Mouse (Mus musculus) hindbrain, embryonic 10.5 days (tissue): ENCODE data around the gene Ssc5d. TPM values are rescaled to one million over a fixed set of nuclear protein-coding genes. Genes with fewer than 3 reads are reported as not detected.

Experiments used
- DNase-seq: peaks from one replicate; pipeline ENCODE4 v3.0.0-alpha.2; 2017; ENCODE audit warnings: low spot score
- H3K27ac ChIP-seq: fragments of 300-500 bp; sonication (generic); 2 replicates; pipeline ENCODE4 v1.5.1; 2016; ENCODE audit warnings: mild to moderate bottlenecking, moderate library complexity
- H3K27me3 ChIP-seq: fragments of 300-500 bp; sonication (generic); 2 replicates; pipeline ENCODE4 v1.6.1; 2016; ENCODE audit warnings: mild to moderate bottlenecking; ENCODE audit not compliant: poor library complexity, insufficient read depth, severe bottlenecking
- H3K36me3 ChIP-seq: fragments of 300-500 bp; sonication (generic); 2 replicates; pipeline ENCODE4 v1.6.1; 2016; ENCODE audit warnings: mild to moderate bottlenecking, moderate library complexity
- H3K4me1 ChIP-seq: fragments of 300-500 bp; sonication (generic); replicated peaks from 2 replicates; pipeline ENCODE4 v1.6.1; 2016; ENCODE audit warnings: mild to moderate bottlenecking
- H3K4me3 ChIP-seq: fragments of 300-500 bp; sonication (generic); 2 replicates; pipeline ENCODE4 v1.5.1; 2016; ENCODE audit warnings: mild to moderate bottlenecking, moderate library complexity
- H3K9me3 ChIP-seq: fragments of 300-500 bp; sonication (generic); 2 replicates; pipeline ENCODE4 v1.6.1; 2016; ENCODE audit warnings: mild to moderate bottlenecking, moderate library complexity
- WGBS: fragments of 180-500 bp; shearing (Covaris S2); methylation state at CpG from one replicate; pipeline ENCODE4 v1.1.7; 2016; 5-methylcytosine and 5-hydroxymethylcytosine counted together
- polyA plus RNA-seq: library from polyadenylated mRNA; unstranded; fragments of >200 nt; fragmentation: Nextera tagmentation; extraction: Ambion mirVana; gene quantifications from 2 replicates; pipeline ENCODE4 v1.2.1, GENCODE M21; 2016

Ssc5d gene
- polyA plus RNA-seq, 1 experiment from 2014 or later = 1.7 TPM

GRCm38 (mm10) chr7:4937392-4937791 is 11.8 kb downstream of the Ssc5d start:
- Histone ChIP-seq H3K27ac (no peak overlapping the region), H3K4me1 (no peaks in the 10 kb centered on the region), H3K9me3 (peaks cover 6% of the 10 kb centered on the region; the same call in 1 of the 2 replicates), H3K27me3 (no peaks in the 10 kb centered on the region), H3K4me3 (no peak overlapping the region), H3K36me3 (no peaks in the 10 kb centered on the region)
- DNase-seq = no peak
- WGBS = 78% methylated on average over 11 of the region's 11 CpGs

GRCm38 (mm10) chr7:4938456-4938855 is 12.9 kb downstream of the Ssc5d start:
- Histone ChIP-seq H3K27ac (no peak overlapping the region), H3K9me3 (peaks cover 6% of the 10 kb centered on the region; the same call in 1 of the 2 replicates), H3K27me3 (no peaks in the 10 kb centered on the region), H3K36me3 (no peaks in the 10 kb centered on the region), H3K4me1 (peaks cover 2% of the 10 kb centered on the region), H3K4me3 (no peak overlapping the region)
- WGBS = 30% methylated on average over 2 of the region's 2 CpGs
- DNase-seq = peak; percentile 73

- 21% methylated on average over 9 of the region's 9 CpGs for WGBS
- peak; percentile 82 for DNase-seq
- no peak overlapping the region for H3K27ac ChIP-seq
- 0 out of 2 replicates have a peak overlapping the region, but pooled peaks have one; percentile 1 for H3K4me3 ChIP-seq
- no peaks in the 10 kb centered on the region for H3K36me3 ChIP-seq
- peaks cover 4% of the 10 kb centered on the region for H3K4me1 ChIP-seq
- H3K27me3 ChIP-seq = no peaks in the 10 kb centered on the region
- H3K9me3 ChIP-seq = no peaks in the 10 kb centered on the region
These were observed 14.5 kb downstream of the Ssc5d start for GRCm38 (mm10) chr7:4940068-4940479.

GRCm38 (mm10) chr7:4942673-4943072 is 17.1 kb downstream of the Ssc5d start:
- Histone ChIP-seq H3K27ac (no peak overlapping the region), H3K9me3 (no peaks in the 10 kb centered on the region), H3K36me3 (no peaks in the 10 kb centered on the region), H3K27me3 (no peaks in the 10 kb centered on the region), H3K4me1 (peaks cover 4% of the 10 kb centered on the region), H3K4me3 (no peak overlapping the region)
- WGBS = 62% methylated on average over 5 of the region's 5 CpGs
- DNase-seq = no peak

- 18% methylated on average over 15 of the region's 15 CpGs for WGBS
- peak overlapping the region; percentile 59; the same call in 1 of the 2 replicates for H3K27ac ChIP-seq
These were observed 17.7 kb downstream of the Ssc5d start for GRCm38 (mm10) chr7:4943223-4943815.

GRCm38 (mm10) chr7:4947855-4948254 is 22.3 kb downstream of the Ssc5d start:
- H3K27me3 ChIP-seq = no peaks in the 10 kb centered on the region
- no peak overlapping the region for H3K4me3 ChIP-seq
- H3K36me3 ChIP-seq = no peaks in the 10 kb centered on the region
- H3K4me1 ChIP-seq = peaks cover 4% of the 10 kb centered on the region
- no peak overlapping the region for H3K27ac ChIP-seq
- no peak for DNase-seq
- 0 out of 2 replicates have a peak, but pooled peaks cover 4% of the 10 kb centered on the region for H3K9me3 ChIP-seq
- WGBS = 62% methylated on average over 2 of the region's 2 CpGs

More at GRCm38 (mm10) chr7:4943223-4943815, 17.7 kb downstream of the Ssc5d start:
- H3K9me3 ChIP-seq = no peaks in the 10 kb centered on the region
- H3K27me3 ChIP-seq = no peaks in the 10 kb centered on the region
- peaks cover 4% of the 10 kb centered on the region for H3K4me1 ChIP-seq
- no peaks in the 10 kb centered on the region for H3K36me3 ChIP-seq
- H3K4me3 ChIP-seq = peak overlapping the region; percentile 39
- DNase-seq = peak; percentile 90

- no peak overlapping the region for H3K4me3 ChIP-seq
- 73% methylated on average over 6 of the region's 6 CpGs for WGBS
- H3K27ac ChIP-seq = no peak overlapping the region
- H3K9me3 ChIP-seq = 0 out of 2 replicates have a peak, but pooled peaks cover 4% of the 10 kb centered on the region
- peaks cover 2% of the 10 kb centered on the region for H3K4me1 ChIP-seq
- no peaks in the 10 kb centered on the region for H3K27me3 ChIP-seq
- H3K36me3 ChIP-seq = no peaks in the 10 kb centered on the region
- no peak for DNase-seq
These were observed 22.8 kb downstream of the Ssc5d start for GRCm38 (mm10) chr7:4948386-4948785.

- 0 out of 2 replicates have a peak, but pooled peaks cover 4% of the 10 kb centered on the region for H3K9me3 ChIP-seq
- H3K4me3 ChIP-seq = no peak overlapping the region
- no peak overlapping the region for H3K27ac ChIP-seq
- no peaks in the 10 kb centered on the region for H3K36me3 ChIP-seq
- no peak for DNase-seq
- H3K4me1 ChIP-seq = no peaks in the 10 kb centered on the region
- 87% methylated on average over 19 of the region's 19 CpGs for WGBS
- no peaks in the 10 kb centered on the region for H3K27me3 ChIP-seq
These were observed 25.2 kb downstream of the Ssc5d start for GRCm38 (mm10) chr7:4950561-4951342.

- H3K36me3 ChIP-seq = no peaks in the 10 kb centered on the region
- no peak for DNase-seq
- 0 out of 2 replicates have a peak, but pooled peaks cover 4% of the 10 kb centered on the region for H3K9me3 ChIP-seq
- H3K4me1 ChIP-seq = no peaks in the 10 kb centered on the region
- 29% methylated on average over 10 of the region's 10 CpGs for whole genome bisulfite sequencing
- no peaks in the 10 kb centered on the region for H3K27me3 ChIP-seq
- H3K4me3 ChIP-seq = no peak overlapping the region
- no peak overlapping the region for H3K27ac ChIP-seq
These were observed 28.3 kb downstream of the Ssc5d start for GRCm38 (mm10) chr7:4953815-4954445.

GRCm38 (mm10) chr7:4957361-4957760 is 31.8 kb downstream of the Ssc5d start:
- Histone ChIP-seq H3K27ac (no peak overlapping the region; the same call in 1 of the 2 replicates), H3K27me3 (no peaks in the 10 kb centered on the region), H3K9me3 (no peaks in the 10 kb centered on the region), H3K36me3 (no peaks in the 10 kb centered on the region), H3K4me1 (no peaks in the 10 kb centered on the region), H3K4me3 (no peak overlapping the region)
- DNase-seq = no peak
- 82% methylated on average over 10 of the region's 10 CpGs for WGBS

GRCm38 (mm10) chr7:4963527-4963926 is 37.9 kb downstream of the Ssc5d start:
- Histone ChIP-seq H3K4me3 (no peak overlapping the region), H3K36me3 (no peaks in the 10 kb centered on the region), H3K4me1 (0 out of 2 replicates have a peak, but pooled peaks cover 7% of the 10 kb centered on the region), H3K9me3 (no peaks in the 10 kb centered on the region), H3K27ac (no peak overlapping the region), H3K27me3 (no peaks in the 10 kb centered on the region)
- WGBS = 75% methylated on average over 5 of the region's 5 CpGs
- no peak for DNase-seq

- Histone ChIP-seq H3K4me1 (0 out of 2 replicates have a peak, but pooled peaks cover 7% of the 10 kb centered on the region), H3K27me3 (no peaks in the 10 kb centered on the region), H3K9me3 (0 out of 2 replicates have a peak, but pooled peaks cover under 1% of the 10 kb centered on the region), H3K27ac (no peak within 1 kb of the TSS), H3K4me3 (peak within 1 kb of the TSS; percentile 18; the same call in 1 of the 2 replicates), H3K36me3 (no peaks in the 10 kb centered on the region)
- DNase-seq = peak; percentile 62
- 9% methylated on average over 10 of the region's 10 CpGs for WGBS
These were observed 38.7 kb downstream of the Ssc5d start, which contains the start of gene Sbk2 for GRCm38 (mm10) chr7:4964272-4964671. Gene Sbk2, minus strand, starts transcription at chr7:4964406.
